Comparison of ENCODE assay signal across 12 mouse cellular contexts in genomic region chr5:52977826-52978687, GRCm38 (mm10). TPM values are rescaled to one million over a fixed set of nuclear protein-coding genes. Genes with fewer than 3 reads are reported as not detected.
DNase-seq lines count a peak whose midpoint lies in the region; ATAC-seq and TF ChIP-seq lines count a peak whose summit lies in the region.
"Had no signal": no experiment of that assay in that cellular context is flagged by ENCODE, and none has a peak within 500 bp of the region (broad histone marks: within the 10 kb centered on the region; RNA-seq: fewer than 3 reads in every experiment).

No protein-coding gene starts in this region.

- ATAC-seq in liver, embryonic 12.5 days = no peak
- ATAC-seq: activated CD4-positive, CD25-positive, alpha-beta regulatory T cell, adult 4 months; forebrain, embryonic 13.5 days had no signal

- no peak for DNase-seq in heart, adult 2 months
- no peak for DNase-seq in heart, adult 8-10 months (ENCODE audit: low spot score)
- DNase-seq in liver, adult 2 months (ENCODE audit: extremely low read depth, low read depth, low spot score) = no peak
- peak; percentile 76 for DNase-seq in ZHBTc4 (ENCODE audit: low read depth, low spot score)
- DNase-seq in lung, postnatal 36 days = peak; percentile 66
- DNase-seq in urinary bladder, postnatal 25 days (ENCODE audit: low spot score) = no peak
- no peak for DNase-seq in layer of hippocampus, adult 18-20 months (ENCODE audit: low spot score in 2 of 2)

- intact Hi-C loops in heart, adult 2 months (cut with DNase I) = no loop called here

- no peak overlapping the region for H3K4me3 ChIP-seq in heart, adult 2 months
- H3K4me3 ChIP-seq in liver, adult 2 months (ENCODE audit: insufficient read depth, low read depth, low read length) = no peak overlapping the region
- no peak overlapping the region for H3K4me3 ChIP-seq in liver, embryonic 12.5 days
- H3K4me3 ChIP-seq: forebrain, embryonic 13.5 days; hindbrain, embryonic 13.5 days; limb, embryonic 15.5 days had no signal

- no peak for TF ChIP-seq EP300 in heart, adult 2 months (IDR thresholded peaks at IDR 0.05; ENCODE audit: insufficient read depth, low read depth, low read length)

- TF ChIP-seq POLR2A in heart, adult 2 months (IDR thresholded peaks at IDR 0.05; ENCODE audit: insufficient read depth, low read depth, low read length) = no peak
- no peak for TF ChIP-seq POLR2A in liver, adult 2 months (IDR thresholded peaks at IDR 0.05; ENCODE audit: extremely low read depth, insufficient read depth, low read length)

- no peak overlapping the region for H3K27ac ChIP-seq in heart, adult 2 months
- no peak overlapping the region for H3K27ac ChIP-seq in liver, adult 2 months (replicated peaks; ENCODE audit: insufficient read depth, low read depth, low read length)
- H3K27ac ChIP-seq in liver, embryonic 12.5 days = no peak overlapping the region
- H3K27ac ChIP-seq: forebrain, embryonic 13.5 days; hindbrain, embryonic 13.5 days; limb, embryonic 15.5 days had no signal

- H3K79me2 ChIP-seq in heart, adult 2 months (replicated peaks; ENCODE audit: control insufficient read depth, insufficient read depth, low read length) = no peaks in the 10 kb centered on the region
- H3K79me2 ChIP-seq in liver, adult 2 months (ENCODE audit: control insufficient read depth, insufficient read depth, low read length) = no peaks in the 10 kb centered on the region

- no peaks in the 10 kb centered on the region for H3K36me3 ChIP-seq in heart, adult 2 months (ENCODE audit: control insufficient read depth, insufficient read depth, low read length)
- peaks cover 12% of the 10 kb centered on the region; the same call in 1 of the 2 replicates for H3K36me3 ChIP-seq in liver, adult 2 months (ENCODE audit: control insufficient read depth, insufficient read depth, low read length)
- H3K36me3 ChIP-seq in liver, embryonic 12.5 days = no peaks in the 10 kb centered on the region; the same call in 1 of the 2 replicates
- H3K36me3 ChIP-seq: hindbrain, embryonic 13.5 days; limb, embryonic 15.5 days had no signal

- H3K9ac ChIP-seq in heart, adult 2 months (ENCODE audit: low read depth, low read length) = no peak overlapping the region
- H3K9ac ChIP-seq in liver, adult 2 months (ENCODE audit: low read depth, low read length) = no peak overlapping the region
- no peak overlapping the region for H3K9ac ChIP-seq in liver, embryonic 12.5 days
- H3K9ac ChIP-seq: forebrain, embryonic 13.5 days; hindbrain, embryonic 13.5 days; limb, embryonic 15.5 days had no signal

- no peaks in the 10 kb centered on the region for H3K27me3 ChIP-seq in heart, adult 2 months (ENCODE audit: control insufficient read depth, insufficient read depth, low read length)
- H3K27me3 ChIP-seq in liver, adult 2 months (ENCODE audit: control insufficient read depth, insufficient read depth, low read length) = no peaks in the 10 kb centered on the region
- H3K27me3 ChIP-seq in liver, embryonic 12.5 days (replicated peaks) = no peaks in the 10 kb centered on the region
- H3K27me3 ChIP-seq: forebrain, embryonic 13.5 days; hindbrain, embryonic 13.5 days; limb, embryonic 15.5 days had no signal

- WGBS in heart, adult 2 months = 36% methylated on average over 9 of the region's 9 CpGs
- WGBS in liver, adult 2 months = 78% methylated on average over 9 of the region's 9 CpGs
- 63% methylated on average over 9 of the region's 9 CpGs for WGBS in liver, embryonic 12.5 days (ENCODE audit: insufficient replicate concordance)

- TF ChIP-seq CTCF in heart, adult 2 months (IDR thresholded peaks at IDR 0.05) = peak; percentile 46
- TF ChIP-seq CTCF in liver, adult 2 months (IDR thresholded peaks at IDR 0.05; ENCODE audit: low read depth, low read length) = peak; percentile 68

- H3K4me1 ChIP-seq in heart, adult 2 months (ENCODE audit: control insufficient read depth, insufficient read depth, low read length) = no peaks in the 10 kb centered on the region
- H3K4me1 ChIP-seq in liver, adult 2 months (ENCODE audit: control insufficient read depth, insufficient read depth, low read length) = no peaks in the 10 kb centered on the region; the same call in 1 of the 2 replicates
- H3K4me1 ChIP-seq in liver, embryonic 12.5 days = no peaks in the 10 kb centered on the region
- H3K4me1 ChIP-seq: forebrain, embryonic 13.5 days; hindbrain, embryonic 13.5 days; limb, embryonic 15.5 days had no signal

- H3K9me3 ChIP-seq in liver, embryonic 12.5 days (replicated peaks) = no peaks in the 10 kb centered on the region; the same call in 1 of the 2 replicates
- H3K9me3 ChIP-seq: forebrain, embryonic 13.5 days; hindbrain, embryonic 13.5 days; limb, embryonic 15.5 days had no signal

- H3K4me2 ChIP-seq in liver, embryonic 12.5 days = no peak overlapping the region
- H3K4me2 ChIP-seq: forebrain, embryonic 13.5 days; hindbrain, embryonic 13.5 days; limb, embryonic 15.5 days had no signal

RNA-seq across cellular contexts. Expression of gene Slc34a2, which starts 59.8 kb away (rescaled TPM):
- total RNA-seq in heart, adult 2 months (2021) = not detected
- 1.7 TPM in 1 of 2 replicates, not detected in the other for polyA plus RNA-seq in heart, adult 2 months (2012; rRNA removed)
- total RNA-seq in heart, adult 8-10 months (2022) = under 1 TPM in 1 of 4 experiments, not detected in 3; 0.09 TPM
- total RNA-seq in liver, adult 2 months (2014; rRNA removed) = 0.18 and 0.27 TPM in 2 replicates
- 1.4 and 1.7 TPM in 2 replicates for polyA plus RNA-seq in liver, adult 2 months (2012; rRNA removed)
- polyA plus RNA-seq in liver, embryonic 12.5 days (2016; fragmentation: Nextera tagmentation; extraction: Ambion mirVana) = not detected in 2 replicates
- total RNA-seq in layer of hippocampus, adult 18-20 months (2021) = not detected
- polyA plus RNA-seq: activated CD4-positive, CD25-positive, alpha-beta regulatory T cell, adult 4 months; forebrain, embryonic 13.5 days; hindbrain, embryonic 13.5 days had no signal

Comparison
In these comparisons a context has a peak if more than half of its experiments do, and no peak if none do; other contexts are left out.
1. DNase-seq: peak in ZHBTc4 (single experiment) and lung, postnatal 36 days (single experiment); none in heart, adult 2 months (0 of 2), heart, adult 8-10 months (single experiment), liver, adult 2 months (single experiment), urinary bladder, postnatal 25 days (single experiment) and layer of hippocampus, adult 18-20 months (0 of 2).